Mouse (Mus musculus) kidney, embryonic 16.5 days (tissue): ENCODE results near the gene Ryr1. TPM values are rescaled to one million over a fixed set of nuclear protein-coding genes. Genes with fewer than 3 reads are reported as not detected.

Experiments used
- ATAC-seq: fragments of 200-750 bp; cut with Nextera tagmentation; 2 replicates; pipeline ENCODE4 v1.8.0; 2017; ENCODE audit warnings: moderate TSS enrichment; ENCODE audit not compliant: low FRiP score, low TSS enrichment
- H3K27ac ChIP-seq: fragments of 300-500 bp; sonication (generic); 2 replicates; pipeline ENCODE4 v1.5.1; 2014; ENCODE audit warnings: low read length
- H3K27me3 ChIP-seq: fragments of 300-500 bp; sonication (generic); 2 replicates; pipeline ENCODE4 v1.6.1; 2014; ENCODE audit warnings: low read length, control low read depth, mixed read lengths; ENCODE audit not compliant: insufficient read depth
- H3K36me3 ChIP-seq: fragments of 300-500 bp; sonication (generic); 2 replicates; pipeline ENCODE4 v1.6.1; 2014; ENCODE audit warnings: low read length, control low read depth, mixed read lengths; ENCODE audit not compliant: insufficient read depth
- H3K4me1 ChIP-seq: fragments of 300-500 bp; sonication (generic); 2 replicates; pipeline ENCODE4 v1.6.1; 2014; ENCODE audit warnings: low read length, control low read depth, mixed read lengths; ENCODE audit not compliant: insufficient read depth
- H3K4me2 ChIP-seq: fragments of 300-500 bp; sonication (generic); replicated peaks from 2 replicates; pipeline ENCODE4 v1.6.1; 2014; ENCODE audit warnings: low read depth, low read length
- H3K4me3 ChIP-seq: fragments of 300-500 bp; sonication (generic); 2 replicates; pipeline ENCODE4 v1.5.1; 2014; ENCODE audit warnings: mild to moderate bottlenecking, low read length
- H3K9ac ChIP-seq: fragments of 300-500 bp; sonication (generic); replicated peaks from 2 replicates; pipeline ENCODE4 v1.6.1; 2014; ENCODE audit warnings: low read length
- H3K9me3 ChIP-seq: fragments of 300-500 bp; sonication (generic); 2 replicates; pipeline ENCODE4 v1.6.1; 2016; ENCODE audit warnings: low read length, control low read depth
- WGBS: fragments of 180-500 bp; shearing (Covaris S2); extraction: QIAGEN DNeasy Blood & Tissue Kit; methylation state at CpG from one replicate; pipeline ENCODE4 v1.1.7; 2014; 5-methylcytosine and 5-hydroxymethylcytosine counted together
- polyA plus RNA-seq: library from polyadenylated mRNA; unstranded; fragments of >200 nt; fragmentation: Nextera tagmentation; extraction: Ambion mirVana; gene quantifications from 2 replicates; pipeline ENCODE4 v1.2.1, GENCODE M21; 2015

Gene Ryr1
- polyA plus RNA-seq, 1 experiment from 2014 or later: 0.97 TPM

- no peak overlapping the region for H3K9ac ChIP-seq
- H3K9me3 ChIP-seq: no peaks in the 10 kb centered on the region
- no peak overlapping the region for H3K4me3 ChIP-seq
- H3K27me3 ChIP-seq: peaks cover 4% of the 10 kb centered on the region
- H3K4me1 ChIP-seq: no peaks in the 10 kb centered on the region
- no peaks in the 10 kb centered on the region for H3K36me3 ChIP-seq
- ATAC-seq: peak; percentile 25; the same call in 1 of the 2 replicates
- WGBS: 11% methylated on average over 19 of the region's 19 CpGs
- H3K4me2 ChIP-seq: peak overlapping the region; percentile 23; the same call in 1 of the 2 replicates
- no peak overlapping the region for H3K27ac ChIP-seq
These were observed 63.4 kb downstream of the Ryr1 start for GRCm38 (mm10) chr7:29061522-29062037.

- no peaks in the 10 kb centered on the region for H3K4me1 ChIP-seq
- no peak overlapping the region for H3K4me3 ChIP-seq
- no peaks in the 10 kb centered on the region for H3K9me3 ChIP-seq
- no peak overlapping the region for H3K27ac ChIP-seq
- ATAC-seq: no peak
- no peak overlapping the region for H3K9ac ChIP-seq
- H3K4me2 ChIP-seq: no peak overlapping the region
- no peaks in the 10 kb centered on the region for H3K36me3 ChIP-seq
- 82% methylated on average over 19 of the region's 19 CpGs for WGBS
- H3K27me3 ChIP-seq: peaks cover 18% of the 10 kb centered on the region
These were observed 65.5 kb downstream of the Ryr1 start for GRCm38 (mm10) chr7:29059445-29059844.

- Histone ChIP-seq H3K9ac (peak overlapping the region; percentile 35; the same call in 1 of the 2 replicates), H3K9me3 (peaks cover 4% of the 10 kb centered on the region; the same call in 1 of the 2 replicates), H3K27me3 (peaks cover 50% of the 10 kb centered on the region), H3K4me3 (peak overlapping the region; percentile 30), H3K4me2 (peak overlapping the region; percentile 43), H3K27ac (no peak overlapping the region), H3K36me3 (no peaks in the 10 kb centered on the region), H3K4me1 (no peaks in the 10 kb centered on the region)
- WGBS: 6% methylated on average over 19 of the region's 19 CpGs
- ATAC-seq: 0 out of 2 replicates have a peak, but pooled peaks have one; percentile 59
These were observed 72.2 kb downstream of the Ryr1 start for GRCm38 (mm10) chr7:29052821-29053220.

- Histone ChIP-seq H3K9ac (no peak overlapping the region), H3K4me3 (no peak overlapping the region), H3K27ac (no peak overlapping the region), H3K36me3 (no peaks in the 10 kb centered on the region), H3K27me3 (peaks cover 41% of the 10 kb centered on the region), H3K9me3 (peaks cover 4% of the 10 kb centered on the region; the same call in 1 of the 2 replicates), H3K4me2 (no peak overlapping the region), H3K4me1 (0 out of 2 replicates have a peak, but pooled peaks cover 4% of the 10 kb centered on the region)
- 44% methylated on average over 2 of the region's 2 CpGs for WGBS
- ATAC-seq: no peak
These were observed 74.2 kb downstream of the Ryr1 start for GRCm38 (mm10) chr7:29050797-29051196.

DNA sequence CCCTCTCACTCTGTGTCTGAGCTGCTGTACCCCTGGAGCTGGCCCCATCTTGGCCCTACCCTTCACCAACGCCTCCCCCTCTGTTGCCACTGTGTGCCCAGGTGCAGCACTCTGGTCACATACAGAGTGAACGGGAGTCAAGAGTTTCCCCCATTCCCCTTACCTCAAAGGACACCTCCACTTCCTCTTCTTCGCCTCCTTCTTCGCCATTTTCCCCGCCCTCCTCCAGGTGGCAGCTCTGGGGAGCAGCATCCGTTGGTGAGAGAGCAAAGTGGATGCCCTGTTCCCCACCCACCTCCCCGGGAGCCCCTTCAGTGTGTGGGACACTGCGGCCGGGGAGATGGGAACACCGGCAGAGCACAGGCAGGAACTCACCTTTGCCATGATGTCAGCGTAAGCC, 76.4 kb downstream of the Ryr1 start:
- peaks cover 24% of the 10 kb centered on the region for H3K27me3 ChIP-seq

DNA sequence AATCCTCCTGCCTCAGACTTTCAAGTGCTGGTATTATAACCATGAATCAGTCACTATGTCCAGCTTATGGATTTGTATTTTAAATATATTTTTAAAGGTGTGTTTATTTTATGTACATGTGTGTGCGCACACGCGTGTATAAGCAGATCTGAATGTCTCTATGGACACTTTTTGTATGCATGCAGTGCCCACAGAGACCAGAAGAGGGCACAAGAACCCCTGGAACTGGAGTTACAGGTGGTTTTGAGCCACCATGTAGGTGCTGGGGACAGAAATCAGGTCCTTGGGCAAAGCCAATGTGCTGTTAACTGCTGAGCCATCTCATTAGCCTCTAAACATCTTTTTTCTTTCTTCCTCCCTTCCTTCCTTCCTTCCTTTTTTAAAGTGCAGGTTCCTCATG, 76.9 kb downstream of the Ryr1 start:
- H3K27ac ChIP-seq: no peak overlapping the region
- peaks cover 18% of the 10 kb centered on the region for H3K27me3 ChIP-seq
- H3K4me1 ChIP-seq: peaks cover 26% of the 10 kb centered on the region
- no peak overlapping the region for H3K9ac ChIP-seq
- H3K4me3 ChIP-seq: no peak overlapping the region
- 74% methylated on average over 3 of the region's 3 CpGs for WGBS
- H3K9me3 ChIP-seq: peaks cover 4% of the 10 kb centered on the region; the same call in 1 of the 2 replicates
- H3K36me3 ChIP-seq: no peaks in the 10 kb centered on the region
- no peak for ATAC-seq
- no peak overlapping the region for H3K4me2 ChIP-seq

More for the DNA sequence above, 76.4 kb downstream of the Ryr1 start:
- Histone ChIP-seq H3K4me1 (peaks cover 21% of the 10 kb centered on the region), H3K36me3 (no peaks in the 10 kb centered on the region), H3K4me3 (no peak overlapping the region), H3K9ac (no peak overlapping the region), H3K9me3 (peaks cover 4% of the 10 kb centered on the region; the same call in 1 of the 2 replicates), H3K4me2 (no peak overlapping the region), H3K27ac (no peak overlapping the region)
- no peak for ATAC-seq
- 82% methylated on average over 11 of the region's 11 CpGs for WGBS

- Histone ChIP-seq H3K9me3 (peaks cover 4% of the 10 kb centered on the region; the same call in 1 of the 2 replicates), H3K27ac (no peak overlapping the region), H3K36me3 (no peaks in the 10 kb centered on the region), H3K9ac (no peak overlapping the region), H3K4me1 (peaks cover 31% of the 10 kb centered on the region), H3K4me2 (peak overlapping the region; percentile 21), H3K4me3 (no peak overlapping the region), H3K27me3 (peaks cover 5% of the 10 kb centered on the region)
- ATAC-seq: 0 out of 2 replicates have a peak, but pooled peaks have one; percentile 25
- WGBS: 5% methylated on average over 12 of the region's 12 CpGs
These were observed 78.4 kb downstream of the Ryr1 start for GRCm38 (mm10) chr7:29046533-29046932.

- Histone ChIP-seq H3K27ac (no peak overlapping the region), H3K9me3 (no peaks in the 10 kb centered on the region; the same call in 1 of the 2 replicates), H3K36me3 (no peaks in the 10 kb centered on the region), H3K9ac (no peak overlapping the region), H3K4me1 (peaks cover 36% of the 10 kb centered on the region), H3K4me3 (no peak overlapping the region), H3K27me3 (no peaks in the 10 kb centered on the region), H3K4me2 (peak overlapping the region; percentile 33)
- 56% methylated on average over 9 of the region's 9 CpGs for WGBS
- ATAC-seq: no peak
These were observed 80.7 kb downstream of the Ryr1 start for GRCm38 (mm10) chr7:29044302-29044701.

DNA sequence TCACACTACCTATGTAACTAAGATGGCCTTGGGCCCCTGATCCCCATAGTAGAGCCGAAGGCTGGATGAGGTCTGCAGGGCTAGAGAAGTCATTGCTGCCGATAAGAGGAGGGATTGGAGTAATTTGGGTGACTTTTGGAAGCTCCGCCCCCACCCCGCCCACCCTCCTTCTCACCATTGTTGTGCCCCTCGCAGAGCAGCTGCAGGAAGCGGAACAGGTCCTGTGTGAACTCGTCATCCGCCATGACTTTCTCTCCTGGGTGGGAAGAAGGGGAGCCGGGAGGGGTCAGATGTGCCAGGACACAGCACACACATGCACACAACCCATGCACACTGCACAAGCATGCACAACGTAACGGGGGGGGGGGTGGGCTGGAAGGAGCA, 81.3 kb downstream of the Ryr1 start:
- Histone ChIP-seq H3K9me3 (no peaks in the 10 kb centered on the region; the same call in 1 of the 2 replicates), H3K4me3 (peak overlapping the region; percentile 8; the same call in 1 of the 2 replicates), H3K4me2 (peak overlapping the region; percentile 33), H3K4me1 (peaks cover 36% of the 10 kb centered on the region), H3K27me3 (no peaks in the 10 kb centered on the region), H3K36me3 (no peaks in the 10 kb centered on the region), H3K27ac (no peak overlapping the region), H3K9ac (no peak overlapping the region)
- 0 out of 2 replicates have a peak, but pooled peaks have one; percentile 44 for ATAC-seq
- WGBS: 25% methylated on average over 11 of the region's 11 CpGs

- Histone ChIP-seq H3K9me3 (no peaks in the 10 kb centered on the region; the same call in 1 of the 2 replicates), H3K4me1 (peaks cover 36% of the 10 kb centered on the region), H3K4me2 (peak overlapping the region; percentile 33), H3K27ac (peak overlapping the region; percentile 27; the same call in 1 of the 2 replicates), H3K9ac (no peak overlapping the region), H3K27me3 (no peaks in the 10 kb centered on the region), H3K4me3 (peak overlapping the region; percentile 8; the same call in 1 of the 2 replicates), H3K36me3 (no peaks in the 10 kb centered on the region)
- 42% methylated on average over 19 of the region's 19 CpGs for WGBS
- ATAC-seq: no peak
These were observed 81.8 kb downstream of the Ryr1 start for GRCm38 (mm10) chr7:29043016-29043673.
